Mouse (Mus musculus): Measurements from ENCODE around the gene Sos2. TPM values are rescaled to one million over a fixed set of nuclear protein-coding genes. Genes with fewer than 3 reads are reported as not detected.

Gene Sos2
- 10 to 100 TPM; 35.2 to 37.4 TPM for total RNA-seq (2021)
- long read RNA-seq, full-length matches to known transcripts, result 28 of 35 reads
- long read RNA-seq, partial matches to known transcripts, result 3 of 35 reads
- long read RNA-seq, other reads (novel, unspliced or antisense), result 4 of 35 reads

DNA sequence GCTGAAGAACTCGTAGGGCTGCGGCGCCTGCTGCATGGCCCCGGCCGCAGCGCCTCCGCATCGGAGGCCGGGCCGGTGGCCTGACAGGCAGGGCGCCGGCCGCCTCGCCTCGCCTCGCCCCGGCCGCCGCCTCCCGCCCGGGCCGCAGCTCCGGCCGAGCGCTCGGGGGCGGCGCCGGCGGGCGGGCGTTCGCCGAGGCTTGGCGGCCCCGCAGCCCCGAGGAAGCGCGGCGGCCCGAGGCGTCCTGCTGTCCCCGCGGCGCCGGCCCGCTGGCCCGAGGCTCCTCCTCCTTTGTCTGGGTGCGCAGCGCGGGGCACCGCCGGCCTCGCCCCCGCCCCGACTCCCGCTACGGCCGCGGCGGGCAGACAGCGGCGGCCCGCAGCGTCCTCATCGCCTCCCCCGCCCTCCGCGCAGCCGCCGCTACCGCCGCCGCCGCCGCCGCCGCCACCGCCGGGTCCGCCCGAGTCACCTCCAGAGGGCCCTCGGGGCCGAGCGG lies at the start of gene Sos2:
Gene Sos2, minus strand, starts transcription at position 287 of the 496 bp plus-strand sequence.
- DNase-seq (ENCODE audit: low spot score in 2 of 2), result peak; percentile 4 to 41

DNA sequence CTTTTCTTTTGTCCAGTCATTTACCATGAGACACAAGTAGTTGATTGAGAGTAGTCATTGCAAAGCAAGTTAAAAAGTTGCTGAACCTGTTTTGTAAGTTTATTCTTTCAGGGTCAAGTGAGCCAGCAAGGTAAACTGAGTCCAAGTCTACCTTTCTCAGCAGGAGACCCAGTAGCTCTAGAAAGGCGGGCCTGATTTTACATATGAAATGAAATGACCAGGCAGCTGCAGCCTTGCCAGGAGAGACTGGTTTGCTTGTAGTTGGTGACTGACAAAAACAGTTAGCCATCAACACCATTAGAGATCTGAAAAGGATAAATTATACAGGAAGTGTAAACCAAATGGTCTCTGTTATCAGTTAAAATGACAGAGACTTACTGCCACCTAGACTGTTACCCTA lies 48.7 kb upstream of the Sos2 start:
- no peak for DNase-seq (ENCODE audit: low spot score in 2 of 2)

DNA sequence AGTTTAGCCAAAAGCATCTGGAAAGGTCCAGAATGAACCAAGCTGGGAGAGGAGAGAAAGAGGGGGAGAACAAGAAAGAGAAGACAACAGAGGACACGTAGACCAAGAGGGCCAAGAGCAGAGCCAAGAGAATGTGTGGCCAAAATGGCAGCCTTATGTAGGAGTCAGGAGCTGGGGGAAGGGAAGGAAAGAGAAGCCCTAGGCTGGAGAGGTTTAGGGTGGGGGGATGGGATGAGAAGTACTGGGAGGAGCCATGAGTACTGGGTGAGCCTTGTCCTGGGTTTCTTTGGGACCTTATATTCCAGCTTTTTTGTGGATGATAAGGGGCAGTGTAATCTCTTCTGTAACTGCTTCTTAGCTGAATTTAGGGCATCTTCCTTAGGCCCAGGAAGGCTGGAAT lies 47.6 kb upstream of the Sos2 start:
- no peak for DNase-seq (ENCODE audit: low spot score in 2 of 2)

DNA sequence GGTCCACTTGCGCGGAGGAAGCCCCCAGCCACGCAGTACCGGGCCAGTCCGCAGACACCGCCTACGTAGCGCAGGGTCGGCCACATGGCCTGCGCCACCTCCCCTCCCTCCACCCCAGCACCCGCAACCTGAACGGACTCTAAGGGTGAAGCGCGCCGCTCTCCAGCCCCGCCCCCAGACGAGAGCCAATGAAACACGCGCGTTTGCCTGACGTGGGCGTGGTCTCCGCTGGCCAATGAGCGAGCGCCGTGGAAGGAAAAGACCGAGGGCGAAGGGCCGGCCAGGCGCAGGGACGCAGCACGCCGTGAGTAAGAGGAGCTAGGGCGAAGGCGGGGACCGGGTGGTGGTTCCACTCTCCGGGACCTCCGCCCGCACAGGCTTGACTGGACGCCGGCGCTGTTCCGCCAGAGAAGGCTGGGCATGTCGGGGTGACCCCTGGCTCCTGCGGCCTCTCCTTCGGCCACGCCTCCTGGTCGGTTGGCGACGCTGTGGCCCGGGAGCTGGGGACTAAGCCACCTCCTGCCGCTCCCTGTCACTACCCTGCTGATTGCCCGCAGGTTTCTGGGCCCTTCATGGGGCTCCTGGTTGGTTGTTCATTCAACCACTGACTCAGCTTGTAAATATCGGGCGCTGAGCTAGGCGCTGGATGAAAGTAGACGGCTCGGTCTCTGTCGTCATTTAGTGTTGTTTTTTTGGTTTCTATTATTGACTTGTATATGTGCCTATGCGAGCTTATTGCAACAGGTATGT lies 43.2 kb upstream of the Sos2 start, which contains the start of the genes L2hgdh and Atp5s:
Gene L2hgdh, minus strand, starts transcription at position 163 of the 750 bp plus-strand sequence.
Gene Atp5s, plus strand, starts transcription at position 240 of the 750 bp plus-strand sequence.
- peak; percentile 91 to 97 for DNase-seq (ENCODE audit: low spot score in 2 of 2)

DNA sequence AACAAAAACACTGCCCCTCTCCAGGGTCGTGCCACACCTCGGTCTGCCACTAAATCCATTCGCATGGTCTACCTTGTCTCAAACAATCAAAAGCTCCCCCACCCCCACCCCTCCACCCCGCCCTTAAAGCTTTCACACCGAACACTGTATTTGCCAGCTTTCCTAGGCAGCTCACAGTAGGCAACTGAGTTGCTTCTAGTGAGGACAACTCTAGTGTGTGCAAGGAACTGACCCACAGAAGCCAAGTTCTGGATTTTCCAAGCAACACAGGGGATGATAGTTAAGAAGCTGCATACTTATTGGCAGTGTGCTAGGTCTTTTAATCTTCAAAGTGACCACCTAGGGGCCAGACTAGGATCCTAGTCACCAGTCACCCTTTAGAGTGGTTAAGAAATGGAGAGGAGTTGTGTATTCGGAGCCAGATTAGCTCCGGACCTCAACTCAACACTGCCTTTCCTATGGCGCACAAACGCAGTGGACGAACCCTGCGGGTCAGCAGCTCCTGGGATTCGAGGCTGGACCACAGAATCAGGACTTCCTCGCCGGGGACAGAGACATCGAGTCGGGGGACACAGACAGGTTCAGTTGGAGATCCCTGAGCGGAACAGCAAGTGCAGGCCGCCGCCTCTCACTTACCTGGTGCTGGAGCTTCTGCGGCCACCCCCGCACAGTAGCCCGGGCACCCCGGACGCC lies 42.5 kb upstream of the Sos2 start:
- no peak for DNase-seq (ENCODE audit: low spot score in 2 of 2)

DNA sequence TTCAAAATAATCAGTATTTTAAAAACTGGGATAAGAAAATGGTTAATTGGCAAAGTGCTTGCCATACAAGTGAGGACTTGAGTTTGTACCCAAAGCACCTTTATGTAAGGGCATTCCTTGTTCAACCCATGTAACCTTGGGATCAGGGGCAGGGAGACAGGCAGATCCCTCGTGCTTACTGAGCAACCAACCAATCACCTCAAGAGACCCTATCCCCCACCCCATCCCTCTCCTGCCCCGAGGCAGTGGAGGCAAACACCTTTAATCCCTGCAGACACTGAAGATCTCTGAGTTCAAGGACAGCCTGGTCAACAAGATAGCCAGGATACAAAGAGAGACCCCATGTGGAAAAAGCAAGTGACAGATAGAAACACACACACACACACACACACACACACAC lies 41.7 kb upstream of the Sos2 start:
- DNase-seq (ENCODE audit: low spot score in 2 of 2), result no peak

DNA sequence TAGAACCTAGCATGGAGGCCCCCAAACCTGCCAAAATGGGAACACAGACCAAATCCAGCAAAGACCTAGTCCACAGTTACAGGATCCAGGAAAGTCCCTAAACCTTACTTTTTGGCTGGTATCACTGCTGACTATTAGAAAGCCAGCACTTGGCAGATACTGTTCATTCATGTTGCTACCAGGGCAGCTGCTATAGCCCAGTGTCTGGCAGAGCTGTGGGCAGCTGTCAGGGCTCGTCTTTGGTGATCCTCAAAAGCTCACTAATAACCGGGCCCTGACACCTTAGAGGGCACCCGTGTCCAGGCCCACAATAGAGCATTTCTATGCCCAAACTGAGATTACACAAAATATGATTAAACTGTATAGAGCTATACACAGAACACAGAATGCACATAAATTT lies 41.2 kb upstream of the Sos2 start:
- no peak for DNase-seq (ENCODE audit: low spot score in 2 of 2)

DNA sequence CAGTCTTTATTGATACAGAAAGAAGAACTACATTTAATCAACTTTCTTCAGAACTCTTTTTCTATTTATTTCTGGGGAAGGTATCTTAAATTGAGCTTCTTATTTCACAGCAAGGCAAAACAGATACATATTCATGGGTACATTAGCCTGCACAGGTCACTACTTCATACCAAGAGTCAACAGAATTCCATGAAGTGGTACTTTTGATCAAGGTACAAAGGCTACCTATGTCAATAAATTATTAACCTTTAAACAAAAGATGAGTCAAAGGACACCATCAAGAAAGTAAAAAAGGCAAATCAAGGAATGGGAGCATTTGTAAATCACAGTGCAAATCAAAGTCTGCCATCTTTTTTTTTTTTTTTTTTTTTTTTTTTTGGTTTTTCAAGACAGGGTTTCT lies 32.0 kb upstream of the Sos2 start:
- no peak for DNase-seq (ENCODE audit: low spot score in 2 of 2)

DNA sequence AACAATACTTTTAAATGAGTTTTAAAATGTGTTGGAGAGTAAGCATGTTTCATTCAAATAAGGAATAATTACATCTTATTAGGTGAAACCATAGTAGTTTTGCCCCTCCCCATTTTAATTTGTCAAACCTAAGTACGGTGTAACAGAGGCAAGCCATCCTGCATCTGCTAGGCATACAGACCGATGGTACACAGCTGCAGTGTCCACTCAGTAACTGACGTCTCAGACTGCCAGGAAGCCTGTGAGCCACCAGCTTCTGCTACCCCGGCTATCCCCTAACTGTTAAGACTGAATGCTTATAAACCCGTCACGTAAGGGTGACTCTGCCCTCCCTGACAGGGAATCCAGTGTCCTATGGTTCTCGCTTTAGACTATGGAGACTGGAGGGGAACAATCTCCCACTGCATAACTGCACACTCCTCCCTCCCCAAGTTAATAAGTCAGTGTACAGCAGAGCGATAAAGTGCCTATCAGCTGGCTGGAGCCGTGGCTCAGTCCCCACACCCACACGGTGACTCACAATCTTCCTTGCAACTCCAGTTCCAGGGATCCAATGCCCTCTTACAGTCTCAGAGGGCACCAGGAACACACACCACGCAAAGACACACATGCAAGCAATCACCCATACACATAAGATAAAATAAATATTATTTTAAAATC lies 23.3 kb upstream of the Sos2 start:
- DNase-seq (ENCODE audit: low spot score in 2 of 2), result no peak

DNA sequence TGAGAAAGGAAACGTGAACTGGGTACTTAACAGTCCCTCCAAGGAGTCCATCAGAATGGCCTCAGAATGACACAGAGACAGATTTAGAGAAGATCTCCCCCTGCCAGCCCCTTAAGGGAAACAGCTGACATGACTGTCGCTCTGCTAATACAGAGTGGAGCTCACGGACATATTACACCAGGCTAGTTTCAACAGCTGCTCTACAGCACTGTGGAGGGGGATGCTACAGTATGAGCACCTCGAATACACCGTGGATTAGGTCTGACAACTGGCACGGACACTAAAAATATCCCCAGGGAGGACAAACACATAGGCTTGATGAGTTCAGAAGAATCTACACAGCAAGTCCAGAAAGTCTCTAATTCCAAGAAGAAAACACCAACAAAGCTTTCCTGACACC lies 16.7 kb upstream of the Sos2 start:
- no peak for DNase-seq (ENCODE audit: low spot score in 2 of 2)

DNA sequence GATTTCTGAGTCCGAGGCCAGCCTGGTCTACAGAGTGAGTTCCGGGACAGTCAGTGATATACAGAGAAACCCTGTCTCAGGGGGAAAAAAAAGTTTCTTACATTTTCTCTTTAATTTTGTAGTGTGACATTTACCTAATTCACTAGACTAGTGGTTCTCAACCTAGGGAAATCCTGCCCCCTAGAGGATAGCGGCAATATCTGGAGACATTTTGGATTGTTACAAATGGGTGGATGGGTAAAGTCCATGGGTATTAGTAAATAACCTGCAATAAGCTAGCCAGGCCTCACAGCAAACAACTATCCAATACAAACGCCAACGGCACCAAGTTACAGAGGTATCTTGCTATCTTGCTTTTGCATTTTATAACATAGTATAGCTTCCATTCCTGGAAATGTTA lies 15.1 kb upstream of the Sos2 start:
- DNase-seq (ENCODE audit: low spot score in 2 of 2), result peak in 1 of 2 experiments; percentile 63

DNA sequence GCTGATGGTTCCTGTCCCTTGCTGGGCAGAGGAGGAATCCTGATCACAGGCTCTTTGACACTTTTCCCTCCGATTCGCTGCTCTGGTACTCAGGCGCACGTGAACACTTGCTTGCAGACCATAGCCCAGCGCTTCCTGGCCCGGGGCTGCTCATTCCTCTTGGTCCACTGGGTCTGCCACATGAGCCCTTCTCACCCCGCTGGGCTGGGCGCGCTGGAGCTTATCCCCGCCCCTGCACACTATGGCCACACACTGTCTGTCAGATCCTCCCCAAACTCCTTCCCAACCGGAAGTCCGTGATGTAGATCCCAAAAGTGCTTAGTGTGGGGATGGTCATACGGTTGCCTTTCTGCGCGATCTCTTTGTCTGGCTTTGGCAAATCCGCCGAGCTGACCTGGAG lies 11.8 kb upstream of the Sos2 start:
- no peak for DNase-seq (ENCODE audit: low spot score in 2 of 2)

DNA sequence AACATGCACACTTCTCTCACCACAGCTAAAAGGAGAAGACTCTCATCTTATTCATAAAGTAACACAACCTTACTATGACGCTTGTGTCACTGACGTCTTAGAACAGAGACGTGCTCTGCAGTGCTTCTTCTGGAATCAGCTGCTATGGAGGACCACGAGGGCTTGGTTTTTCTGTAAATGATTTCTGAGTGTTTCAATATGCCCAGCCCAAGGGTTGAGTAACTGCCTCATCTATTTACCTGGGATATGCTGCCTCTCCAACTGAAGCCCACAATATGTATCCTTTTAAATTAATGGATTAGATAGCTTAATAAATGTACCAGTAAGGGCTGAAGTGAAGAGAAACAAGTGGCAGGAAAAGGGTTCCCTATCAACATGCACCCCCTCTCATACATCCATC lies 9.1 kb upstream of the Sos2 start:
- DNase-seq (ENCODE audit: low spot score in 2 of 2), result no peak

DNA sequence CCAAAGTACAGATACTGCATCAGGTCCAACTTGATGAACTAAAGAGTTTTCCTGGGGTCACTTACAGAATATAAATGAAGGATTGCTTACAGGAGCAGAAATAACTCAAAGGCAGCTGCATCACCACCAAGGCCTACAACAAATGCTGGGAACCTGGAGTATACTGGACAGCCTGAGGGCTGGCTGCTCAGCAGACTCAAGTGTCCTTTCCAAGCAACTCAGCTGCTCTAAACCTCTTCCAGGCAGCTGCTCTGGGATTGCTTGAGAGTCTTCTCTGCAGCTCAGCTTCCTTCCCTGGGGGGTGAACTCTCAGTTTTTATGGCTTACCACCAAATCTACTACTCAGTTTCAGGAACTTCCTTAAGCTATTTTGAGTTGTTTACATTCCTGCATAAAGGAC lies 7.4 kb upstream of the Sos2 start:
- DNase-seq (ENCODE audit: low spot score in 2 of 2), result no peak

DNA sequence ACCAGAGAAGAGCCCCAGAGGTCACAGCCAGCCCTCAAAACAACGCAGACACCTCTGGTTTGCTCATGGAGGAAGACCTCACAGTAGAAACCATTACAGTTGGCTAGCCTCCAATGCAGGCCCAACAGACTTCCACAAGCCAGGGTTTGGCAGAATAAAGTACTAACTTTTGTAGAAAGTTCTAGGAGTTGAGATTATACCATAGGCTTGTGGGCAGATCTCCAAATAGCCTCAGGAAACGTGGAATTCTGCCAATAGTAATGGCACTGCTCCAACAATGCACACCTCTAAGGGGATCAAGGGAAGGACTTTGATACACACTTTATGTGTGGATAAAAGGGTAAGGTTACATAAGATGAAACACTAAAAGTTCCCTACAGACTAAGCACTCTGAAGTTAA lies 6.7 kb upstream of the Sos2 start:
- DNase-seq (ENCODE audit: low spot score in 2 of 2), result no peak

DNA sequence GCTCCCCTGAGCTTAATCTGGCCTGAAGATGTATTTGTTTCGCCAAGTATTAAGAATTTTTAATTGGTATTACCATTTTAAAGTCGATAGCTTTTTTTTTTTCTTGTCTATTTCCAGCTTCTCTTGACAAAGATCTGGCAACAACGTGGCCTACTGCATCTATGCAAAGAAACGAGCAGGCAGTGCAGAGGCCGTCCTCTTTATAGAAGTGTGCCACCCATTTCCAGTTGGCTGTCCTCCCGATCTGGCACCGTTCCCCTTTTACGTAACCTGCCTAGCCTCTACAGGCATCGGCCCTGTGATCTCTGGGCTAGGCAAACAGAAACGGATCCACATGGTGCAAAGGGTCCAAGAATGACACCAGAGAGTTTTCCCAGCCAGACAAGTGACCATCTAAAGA lies 1.9 kb upstream of the Sos2 start:
- peak; percentile 21 to 73 for DNase-seq (ENCODE audit: low spot score in 2 of 2)

DNA sequence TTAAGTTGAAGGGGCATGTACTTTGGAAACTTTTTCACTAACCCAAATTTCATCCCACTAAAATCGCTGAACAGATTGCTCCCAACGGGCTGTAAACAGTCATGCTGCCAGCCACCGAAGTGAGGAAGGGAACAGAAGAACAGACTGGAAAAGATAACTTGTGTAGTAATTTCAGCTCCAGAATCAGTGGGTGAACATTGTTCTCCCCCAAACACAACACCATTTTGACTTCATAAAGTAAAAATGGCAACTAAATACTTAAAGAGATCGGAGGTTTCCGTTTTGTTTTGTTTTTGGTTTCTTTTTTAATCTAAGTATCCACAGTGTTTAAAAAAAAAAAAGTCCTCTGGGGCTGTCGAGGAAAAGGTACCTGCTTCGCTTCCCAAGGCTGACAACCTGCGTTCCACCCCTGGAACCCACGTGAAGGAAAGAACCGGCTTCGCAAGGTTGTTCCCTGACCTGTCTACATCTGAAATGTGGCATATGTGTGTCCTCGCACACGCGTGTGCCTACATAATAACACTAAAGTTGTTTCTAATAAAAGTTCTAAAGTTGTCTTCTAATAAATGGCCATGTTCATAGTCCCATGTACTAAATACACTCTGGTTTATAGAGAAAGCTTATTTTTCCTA lies 1.3 kb upstream of the Sos2 start:
- DNase-seq (ENCODE audit: low spot score in 2 of 2), result peak in 1 of 2 experiments; percentile 43

DNA sequence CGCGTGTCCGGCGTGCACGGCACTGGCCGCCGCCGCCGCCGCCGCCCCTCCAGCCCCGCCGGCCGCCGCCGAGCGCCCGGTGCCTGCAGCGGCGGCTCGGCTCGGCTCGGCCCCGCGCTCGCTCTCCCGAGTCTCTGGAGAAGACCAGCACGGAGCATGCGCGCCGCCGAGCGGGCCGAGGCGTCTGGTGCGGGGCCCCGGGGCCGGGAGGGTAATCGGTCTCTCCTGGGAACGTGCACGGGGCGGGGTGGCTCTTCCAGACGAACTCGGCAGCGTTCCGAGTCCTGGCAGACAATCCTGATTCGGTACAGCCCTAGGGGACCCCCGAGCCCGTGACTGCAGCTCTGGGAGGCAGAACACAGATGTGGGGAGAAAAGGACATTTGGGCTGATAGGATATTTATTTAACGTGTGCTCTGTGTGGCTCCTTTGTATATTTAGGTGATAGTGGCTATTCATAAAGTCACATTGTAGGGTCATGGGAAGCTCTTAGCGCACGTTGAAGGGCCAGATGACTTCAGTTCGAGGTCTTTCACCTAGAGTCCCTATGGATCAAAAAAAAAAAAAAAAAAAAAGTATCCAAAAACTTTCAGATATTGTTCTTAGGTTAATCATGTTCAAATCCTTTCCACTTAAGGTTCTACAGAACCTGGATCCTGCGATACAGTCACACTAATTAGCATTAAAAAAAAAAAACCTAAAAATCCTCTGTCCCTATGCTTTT lies 574 bp upstream of the Sos2 start:
- DNase-seq (ENCODE audit: low spot score in 2 of 2), result peak; percentile 56 to 67

DNA sequence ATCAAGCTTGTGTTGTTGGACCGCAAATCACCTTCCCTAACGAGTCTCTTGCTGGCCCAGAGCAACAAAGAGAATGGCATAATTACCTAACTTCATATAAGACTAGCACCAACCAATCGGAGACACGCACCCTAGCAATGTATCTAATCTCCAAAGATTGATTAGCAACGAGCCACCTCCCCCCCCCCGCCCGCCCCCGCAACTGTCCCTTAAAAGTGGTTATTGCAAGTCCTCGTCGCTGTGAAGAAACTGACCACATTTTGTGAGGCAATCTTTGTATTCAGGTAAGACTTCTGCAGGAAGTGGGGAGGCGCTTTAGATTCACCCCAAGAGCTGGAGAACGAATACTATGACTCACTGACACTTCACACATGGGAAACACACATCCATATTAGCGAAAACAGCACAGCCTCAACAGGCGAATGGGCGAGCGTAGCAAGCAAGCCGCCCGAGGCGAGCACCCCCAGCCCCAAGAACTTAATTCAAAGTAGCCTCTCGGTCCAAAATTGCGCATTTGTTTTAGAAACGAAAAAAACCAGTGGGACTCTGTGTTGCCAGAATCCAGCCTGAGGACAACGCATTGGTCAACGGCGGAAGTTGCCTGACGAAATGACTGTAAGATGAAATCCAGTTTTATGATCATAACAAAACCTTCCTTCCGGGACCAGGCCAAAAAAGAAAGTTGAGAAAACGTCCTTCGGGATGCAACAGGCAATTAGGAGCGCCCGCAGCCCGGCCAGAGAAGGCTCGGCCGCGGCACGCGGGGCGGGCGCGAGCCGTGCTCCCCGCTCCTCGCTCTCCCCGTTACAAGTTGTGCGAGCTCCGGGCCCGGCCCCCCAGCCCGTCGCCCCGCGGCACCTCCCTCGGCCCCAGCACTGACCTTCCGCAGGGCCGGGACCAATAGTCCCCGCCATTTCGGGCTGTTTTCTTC lies 752 bp downstream of the Sos2 start:
- peak; percentile 8 to 42 for DNase-seq (ENCODE audit: low spot score in 2 of 2)
